Mouse (Mus musculus) forebrain, postnatal 0 days (tissue): ENCODE data around the gene Hopx. TPM values are rescaled to one million over a fixed set of nuclear protein-coding genes. Genes with fewer than 3 reads are reported as not detected.
A peak's percentile ranks its signal among the peaks of the same experiment; 100 is the strongest.

Source experiments
- ATAC-seq: fragments of 200-750 bp; cut with Nextera tagmentation; 2 replicates; pipeline ENCODE4 v1.8.0; 2017; ENCODE audit warnings: mild to moderate bottlenecking, moderate library complexity
- DNase-seq: peaks from one replicate; pipeline ENCODE4 v3.0.0-alpha.2; 2015
- H3K27ac ChIP-seq: fragments of 300-500 bp; sonication (generic); 2 replicates; pipeline ENCODE4 v1.5.1; 2014; ENCODE audit warnings: low read depth, mild to moderate bottlenecking, antibody characterized with exemption, low read length, moderate library complexity, mixed read lengths
- H3K27me3 ChIP-seq: fragments of 300-500 bp; sonication (generic); 2 replicates; pipeline ENCODE4 v1.6.1; 2014; ENCODE audit warnings: mild to moderate bottlenecking, low read length, mixed read lengths; ENCODE audit not compliant: insufficient read depth
- H3K36me3 ChIP-seq: fragments of 300-500 bp; sonication (generic); 2 replicates; pipeline ENCODE4 v1.6.1; 2014; ENCODE audit warnings: mild to moderate bottlenecking, moderate library complexity; ENCODE audit not compliant: insufficient read depth
- H3K4me1 ChIP-seq: fragments of 300-500 bp; sonication (generic); 2 replicates; pipeline ENCODE4 v1.6.1; 2014; ENCODE audit warnings: antibody characterized with exemption; ENCODE audit not compliant: insufficient read depth
- H3K4me2 ChIP-seq: fragments of 300-500 bp; sonication (generic); 2 replicates; pipeline ENCODE4 v1.6.1; 2014; ENCODE audit warnings: low read depth, mild to moderate bottlenecking, moderate library complexity
- H3K4me3 ChIP-seq: fragments of 300-500 bp; sonication (generic); 2 replicates; pipeline ENCODE4 v1.5.1; 2014; ENCODE audit warnings: low read depth, low read length, mixed read lengths
- H3K9ac ChIP-seq: fragments of 300-500 bp; sonication (generic); 2 replicates; pipeline ENCODE4 v1.6.1; 2014; ENCODE audit warnings: mild to moderate bottlenecking
- H3K9me3 ChIP-seq: fragments of 300-500 bp; sonication (generic); 2 replicates; pipeline ENCODE4 v1.6.1; 2016; ENCODE audit warnings: low read length
- CTCF ChIP-seq: sonication (generic); IDR thresholded peaks from 2 replicates; pipeline ENCODE4 v1.5.1; 2016; ENCODE audit warnings: antibody characterized with exemption, control low read depth, low read depth
- WGBS: fragments of 180-500 bp; shearing (Covaris S2); extraction: QIAGEN DNeasy Blood & Tissue Kit; methylation state at CpG from one replicate; pipeline ENCODE4 v1.1.7; 2014; 5-methylcytosine and 5-hydroxymethylcytosine counted together
- polyA plus RNA-seq: library from polyadenylated mRNA; unstranded; fragments of >200 nt; fragmentation: Nextera tagmentation; extraction: Ambion mirVana; gene quantifications from 2 replicates; pipeline ENCODE4 v1.2.1, GENCODE M21; 2015
- total RNA-seq: library from RNA; depleted of rRNA; stranded (reverse); fragments of >200 nt; gene quantifications from 2 replicates; pipeline ENCODE4 v1.2.3, GENCODE M21; 2014

Hopx gene
- total and polyA plus RNA-seq, 2 experiments from 2014 or later: 2.7 to 28.1 TPM

DNA sequence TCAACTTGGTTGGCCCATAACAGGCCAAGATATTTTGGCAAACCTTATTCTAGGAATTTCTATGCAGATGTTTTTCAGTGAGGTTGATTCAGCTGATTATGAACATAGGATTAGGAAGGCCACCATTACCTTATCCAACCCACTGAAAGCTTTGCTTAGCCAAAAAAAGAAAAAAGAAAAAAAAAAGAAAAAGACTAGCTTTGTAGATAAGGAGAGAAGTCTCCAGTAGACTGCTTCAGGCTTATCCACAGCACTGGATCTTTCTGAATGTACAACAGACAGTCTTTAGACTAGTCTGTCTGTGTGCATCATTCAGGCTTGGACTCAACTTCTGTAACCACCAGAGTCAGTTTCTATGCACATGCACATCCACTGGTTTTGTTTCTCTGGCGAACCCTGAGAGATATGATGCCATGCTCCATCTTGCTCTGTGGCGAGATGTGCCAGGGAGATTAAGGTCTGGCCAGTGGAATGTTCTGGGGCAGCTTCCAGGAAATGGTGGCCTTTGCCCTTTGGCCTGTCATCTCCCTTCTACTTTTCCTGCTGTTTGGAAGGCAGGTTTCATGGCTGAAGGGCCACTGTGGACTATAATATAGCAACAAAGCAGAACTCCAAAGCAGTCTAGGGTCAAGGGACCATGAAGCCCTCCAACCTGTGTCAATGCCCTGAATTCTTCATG lies 17.7 kb upstream of the Hopx start:
- no peak for DNase-seq
- TF ChIP-seq CTCF: no peak
- Histone ChIP-seq H3K27me3 (no peaks in the 10 kb centered on the region), H3K4me1 (0 out of 2 replicates have a peak, but pooled peaks cover 6% of the 10 kb centered on the region), H3K9me3 (no peaks in the 10 kb centered on the region), H3K4me2 (no peak overlapping the region), H3K9ac (no peak overlapping the region), H3K4me3 (no peak overlapping the region), H3K36me3 (no peaks in the 10 kb centered on the region), H3K27ac (no peak overlapping the region)
- ATAC-seq: no peak
- 96% methylated on average over 2 of the region's 2 CpGs for WGBS

DNA sequence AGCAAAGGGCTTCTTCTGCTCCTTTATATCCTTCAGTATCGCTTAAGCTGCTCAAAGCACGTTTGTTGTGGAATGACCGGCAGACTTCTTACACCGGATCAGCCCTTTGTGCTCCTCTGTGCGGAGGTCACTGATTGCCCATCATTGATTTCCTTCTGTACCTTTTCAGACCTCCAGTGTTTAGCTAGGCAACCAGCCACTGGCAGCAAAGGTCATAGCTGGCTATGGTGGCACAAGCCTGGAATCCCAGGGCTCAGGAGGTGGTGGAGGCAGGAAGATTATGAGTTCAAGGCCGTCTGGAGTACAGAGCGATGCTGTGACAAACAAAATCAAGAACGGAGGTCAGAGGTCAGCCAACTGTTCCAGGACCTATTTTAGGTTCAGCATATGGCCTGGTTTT lies 17.0 kb upstream of the Hopx start:
- no peaks in the 10 kb centered on the region for H3K9me3 ChIP-seq
- H3K4me1 ChIP-seq: no peaks in the 10 kb centered on the region
- TF ChIP-seq CTCF: no peak
- no peak overlapping the region for H3K4me3 ChIP-seq
- no peaks in the 10 kb centered on the region for H3K36me3 ChIP-seq
- no peaks in the 10 kb centered on the region for H3K27me3 ChIP-seq
- 80% methylated on average over 8 of the region's 8 CpGs for WGBS
- H3K27ac ChIP-seq: no peak overlapping the region
- DNase-seq (no peak), ATAC-seq (no peak)
- H3K9ac ChIP-seq: no peak overlapping the region
- no peak overlapping the region for H3K4me2 ChIP-seq

DNA sequence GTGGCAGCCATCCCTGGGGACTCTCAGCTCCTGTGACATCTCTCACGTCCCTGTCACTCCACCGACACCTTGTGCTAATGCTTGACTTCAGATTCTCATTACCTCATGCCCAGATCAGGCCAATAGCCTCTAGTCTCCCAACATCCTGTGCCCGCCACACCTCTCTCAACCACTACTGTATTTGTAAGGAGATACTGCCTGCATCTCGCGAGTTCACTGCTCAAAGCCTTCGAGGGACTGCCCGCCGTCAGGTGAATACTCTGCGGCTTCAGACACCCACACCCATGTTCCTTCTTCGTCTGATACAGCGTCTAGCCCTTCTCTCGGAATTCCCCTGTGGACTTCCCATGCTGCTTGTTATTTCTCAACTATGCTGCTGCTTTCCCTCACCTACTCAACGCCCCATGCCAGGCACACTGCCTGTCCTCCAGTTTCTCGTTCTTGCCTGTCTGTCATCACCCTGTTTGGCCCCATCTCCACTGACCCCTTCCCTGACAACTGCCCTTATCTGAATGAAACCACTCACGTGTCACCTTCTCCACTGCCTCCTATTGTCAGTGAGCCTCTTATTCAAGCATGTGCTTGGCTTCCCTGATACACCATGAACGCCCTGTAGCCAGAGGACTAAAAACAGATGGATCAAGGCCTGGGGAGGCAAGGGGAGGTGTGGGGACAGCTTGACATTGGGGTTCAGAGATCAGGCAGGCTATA lies 15.5 kb upstream of the Hopx start:
- no peak overlapping the region for H3K9ac ChIP-seq
- no peak for ATAC-seq
- no peaks in the 10 kb centered on the region for H3K4me1 ChIP-seq
- no peak overlapping the region for H3K4me3 ChIP-seq
- no peaks in the 10 kb centered on the region for H3K9me3 ChIP-seq
- no peaks in the 10 kb centered on the region for H3K27me3 ChIP-seq
- H3K4me2 ChIP-seq: no peak overlapping the region
- TF ChIP-seq CTCF: no peak
- H3K27ac ChIP-seq: no peak overlapping the region
- no peak for DNase-seq
- 83% methylated on average over 16 of the region's 16 CpGs for WGBS
- H3K36me3 ChIP-seq: no peaks in the 10 kb centered on the region

DNA sequence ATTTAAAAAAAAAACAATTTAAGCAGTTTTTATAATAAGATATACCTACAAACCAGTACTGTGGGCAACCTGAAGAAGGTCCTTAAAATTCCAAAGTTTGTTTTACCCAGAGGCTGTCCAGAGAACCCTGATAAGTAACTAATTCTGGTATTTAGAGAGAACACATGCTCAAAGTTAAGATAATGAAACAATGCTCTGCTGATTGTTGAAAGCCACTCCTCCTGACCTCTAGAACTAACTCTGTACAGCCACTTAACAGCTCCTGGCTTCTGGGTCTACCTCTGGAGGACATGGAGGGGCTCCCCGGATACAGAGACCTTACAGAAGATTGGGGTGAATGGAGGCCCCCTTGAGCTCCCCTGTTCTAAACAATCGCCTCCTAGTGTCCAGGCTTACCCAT lies 15.0 kb upstream of the Hopx start:
- no peak for TF ChIP-seq CTCF
- no peak overlapping the region for H3K4me3 ChIP-seq
- no peaks in the 10 kb centered on the region for H3K36me3 ChIP-seq
- no peaks in the 10 kb centered on the region for H3K27me3 ChIP-seq
- H3K4me1 ChIP-seq: no peaks in the 10 kb centered on the region
- ATAC-seq (no peak), DNase-seq (no peak)
- H3K4me2 ChIP-seq: no peak overlapping the region
- 76% methylated on average over 2 of the region's 2 CpGs for WGBS
- no peak overlapping the region for H3K9ac ChIP-seq
- no peaks in the 10 kb centered on the region for H3K9me3 ChIP-seq
- no peak overlapping the region for H3K27ac ChIP-seq

DNA sequence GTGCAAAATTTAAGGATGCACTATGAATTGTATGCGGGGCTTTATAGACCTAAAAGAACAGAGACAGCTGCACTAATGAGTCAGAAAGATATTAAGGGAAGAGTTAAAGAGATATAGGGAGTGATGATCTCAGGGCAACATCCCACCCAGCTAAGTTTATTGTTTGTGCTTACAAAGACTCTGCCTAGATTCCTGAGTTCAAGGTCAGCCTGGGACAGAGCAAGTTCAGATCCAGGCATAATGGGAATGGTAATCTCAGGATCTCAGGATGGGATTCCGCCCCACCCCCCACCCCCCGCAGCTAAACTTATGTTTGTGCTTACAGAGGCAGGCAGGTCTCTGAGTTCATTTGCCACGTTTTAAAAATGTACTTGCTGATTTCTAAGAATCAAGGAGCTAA lies 13.9 kb upstream of the Hopx start:
- Histone ChIP-seq H3K9me3 (no peaks in the 10 kb centered on the region), H3K36me3 (no peaks in the 10 kb centered on the region), H3K27me3 (no peaks in the 10 kb centered on the region), H3K9ac (no peak overlapping the region), H3K27ac (no peak overlapping the region), H3K4me3 (no peak overlapping the region), H3K4me2 (no peak overlapping the region), H3K4me1 (no peaks in the 10 kb centered on the region)
- WGBS: 94% methylated on average over 4 of the region's 4 CpGs
- no peak for DNase-seq
- TF ChIP-seq CTCF: no peak
- no peak for ATAC-seq

DNA sequence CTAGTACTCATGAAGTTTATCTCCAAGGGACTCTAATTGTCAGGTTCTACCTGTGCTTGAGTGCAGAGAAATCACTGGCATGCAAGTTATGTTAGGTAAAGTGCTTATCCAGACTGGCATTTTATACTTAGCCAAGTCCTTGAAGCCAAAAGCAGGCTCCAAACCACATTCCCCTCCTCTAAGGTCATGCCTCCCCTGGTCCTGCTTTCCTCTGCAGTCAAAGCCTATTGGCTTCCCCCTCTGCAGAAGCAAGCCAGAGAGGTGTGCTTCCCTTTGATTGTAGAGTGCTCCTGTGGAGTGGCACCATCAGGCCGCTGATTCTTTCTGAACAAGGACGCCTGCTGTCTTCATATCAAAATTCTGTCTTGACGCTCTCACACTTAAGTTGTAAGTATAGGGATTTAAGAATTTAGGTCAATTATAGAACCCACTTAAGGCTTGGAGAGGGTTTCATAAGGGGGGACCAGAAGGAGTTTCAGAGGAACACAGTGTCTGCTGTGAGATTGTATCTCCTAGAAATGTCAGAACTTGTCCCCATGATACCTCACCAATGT lies 11.6 kb upstream of the Hopx start:
- H3K9me3 ChIP-seq: no peaks in the 10 kb centered on the region
- no peak overlapping the region for H3K4me3 ChIP-seq
- no peak for ATAC-seq
- H3K9ac ChIP-seq: no peak overlapping the region
- WGBS: 82% methylated on average over 3 of the region's 3 CpGs
- H3K36me3 ChIP-seq: no peaks in the 10 kb centered on the region
- no peak for DNase-seq
- no peak overlapping the region for H3K4me2 ChIP-seq
- no peak overlapping the region for H3K27ac ChIP-seq
- no peaks in the 10 kb centered on the region for H3K27me3 ChIP-seq
- TF ChIP-seq CTCF: no peak
- no peaks in the 10 kb centered on the region for H3K4me1 ChIP-seq

DNA sequence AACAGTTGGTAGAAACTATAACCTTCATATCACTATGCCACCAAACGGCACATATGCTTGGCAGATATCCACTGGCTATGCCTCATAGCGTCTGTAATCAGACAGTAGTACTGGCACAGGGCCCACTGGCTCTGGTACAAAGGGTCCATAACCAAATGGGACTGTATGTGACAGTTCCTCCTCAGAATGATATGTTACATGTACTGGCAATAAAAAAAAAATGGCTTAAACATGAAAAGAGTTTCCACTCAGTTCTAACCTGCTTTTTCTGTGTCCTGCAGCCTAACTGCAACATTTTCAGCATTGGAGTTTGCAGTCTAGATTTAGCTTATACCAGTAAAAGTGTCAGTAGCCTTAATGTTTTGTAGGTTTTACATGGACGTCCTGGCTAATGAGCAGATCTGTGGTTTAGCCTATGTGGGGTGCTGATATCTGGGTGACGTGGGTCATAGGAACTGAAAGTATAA lies 9.9 kb upstream of the Hopx start:
- no peak for ATAC-seq
- H3K27ac ChIP-seq: no peak overlapping the region
- H3K4me2 ChIP-seq: no peak overlapping the region
- no peaks in the 10 kb centered on the region for H3K36me3 ChIP-seq
- H3K4me3 ChIP-seq: no peak overlapping the region
- WGBS: 51% methylated on average over 4 of the region's 4 CpGs
- no peak for TF ChIP-seq CTCF
- DNase-seq: peak; percentile 46
- no peaks in the 10 kb centered on the region for H3K4me1 ChIP-seq
- H3K9me3 ChIP-seq: no peaks in the 10 kb centered on the region
- no peak overlapping the region for H3K9ac ChIP-seq
- no peaks in the 10 kb centered on the region for H3K27me3 ChIP-seq
